Mouse (Mus musculus): ENCODE data around the gene Tmem44.

Tmem44 gene

DNA sequence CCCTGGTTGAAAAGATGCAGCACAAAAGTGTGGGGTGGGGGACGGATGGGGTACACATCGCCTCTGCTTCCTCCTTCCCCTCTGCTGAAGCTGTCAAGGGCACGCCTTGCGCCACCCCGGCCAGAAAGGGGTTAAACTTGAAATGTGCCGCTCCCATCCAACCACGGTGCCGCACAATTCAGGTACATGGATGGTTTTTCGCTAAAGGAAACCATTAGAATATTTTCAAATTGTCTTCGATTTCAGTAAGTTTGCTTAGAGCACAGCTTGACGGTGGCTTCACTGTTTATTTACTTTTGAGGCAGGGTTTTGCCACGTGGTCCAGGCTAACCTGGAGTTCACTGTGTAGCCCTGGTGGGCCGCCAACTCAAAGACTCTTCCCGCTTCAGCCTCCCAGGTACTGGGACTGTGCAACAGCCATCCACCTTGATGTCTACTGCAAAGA lies at the start of gene Tmem44:
Gene Tmem44, minus strand, starts transcription at position 95 of the 445 bp plus-strand sequence.
- no peak for DNase-seq (ENCODE audit: low spot score)

DNA sequence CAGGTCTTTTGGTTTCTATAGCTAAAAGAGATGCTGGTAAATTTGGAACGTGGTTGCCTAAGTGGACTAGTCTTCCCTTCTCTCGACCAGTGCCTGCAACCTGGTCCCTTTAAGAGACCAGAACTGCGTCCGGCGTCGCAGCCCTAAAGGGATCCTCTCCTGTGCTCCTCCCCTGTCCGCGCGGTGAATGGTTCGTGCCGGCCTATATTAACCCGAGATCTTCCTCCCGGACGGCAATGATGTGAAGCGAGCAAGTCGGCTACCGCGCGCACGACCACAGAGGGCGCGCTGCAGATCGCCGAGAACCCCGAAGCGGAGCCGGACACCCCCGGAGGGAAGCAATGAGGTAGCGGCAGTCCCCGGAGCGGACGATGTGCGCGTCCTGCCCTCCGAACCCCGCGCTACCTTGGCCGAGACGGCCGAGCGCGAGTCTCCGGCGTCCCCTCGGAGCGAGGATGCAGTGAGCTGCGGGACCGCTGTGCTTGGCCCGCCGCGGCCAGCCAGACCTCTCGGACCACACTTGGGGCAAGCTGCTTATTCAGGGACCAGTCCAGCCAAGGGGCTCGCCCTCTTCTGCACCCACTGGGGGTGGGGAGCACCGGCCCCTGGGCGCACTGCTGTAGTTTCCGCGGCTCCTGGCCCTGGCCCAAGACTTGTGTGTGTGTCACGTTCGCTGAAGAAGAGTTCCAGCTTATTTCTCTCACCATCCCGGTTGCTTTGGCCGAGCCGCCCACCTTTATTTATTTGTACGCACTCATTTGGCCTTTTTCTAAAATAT lies 49.0 kb upstream of the Tmem44 start, which contains the start of gene Fam43a:
Gene Fam43a, plus strand, starts transcription at position 233 of the 778 bp plus-strand sequence.
- peak; percentile 90 for DNase-seq (ENCODE audit: low spot score)

DNA sequence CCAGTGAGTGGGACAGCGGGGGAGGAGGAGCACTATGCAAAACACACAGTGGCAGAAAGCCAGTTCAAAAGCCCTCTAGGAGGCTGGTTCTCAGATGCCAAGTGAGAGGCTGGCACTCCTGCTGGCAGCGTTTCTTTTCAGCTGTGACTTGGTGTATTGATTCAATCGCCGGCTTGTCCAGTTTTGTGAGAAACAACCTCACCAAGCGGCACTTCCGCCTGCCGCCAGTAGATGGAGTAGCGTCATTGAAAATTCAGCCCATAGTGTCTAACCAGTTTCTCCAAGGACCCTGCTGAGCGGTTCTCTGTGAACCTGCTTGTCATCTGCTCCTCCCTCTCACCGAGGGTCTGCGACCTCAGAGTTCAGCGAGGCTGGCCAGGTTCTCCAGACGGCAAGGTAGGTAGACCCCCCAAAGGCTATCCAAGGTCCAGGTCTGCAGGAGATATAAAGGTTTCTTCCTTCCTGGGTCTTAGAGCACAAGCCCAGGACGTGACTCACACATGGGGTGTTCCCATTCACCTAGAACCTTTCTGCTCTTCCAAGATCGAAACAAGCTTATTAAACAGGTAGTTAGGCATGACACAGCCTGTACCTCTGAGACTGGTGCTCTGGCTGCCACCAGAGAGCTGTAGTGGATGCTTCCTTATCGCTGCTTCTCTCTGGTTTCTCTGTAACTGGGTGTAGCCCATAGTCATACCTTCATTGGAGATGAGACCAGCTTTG lies 46.5 kb upstream of the Tmem44 start:
- DNase-seq (ENCODE audit: low spot score): peak; percentile 89

DNA sequence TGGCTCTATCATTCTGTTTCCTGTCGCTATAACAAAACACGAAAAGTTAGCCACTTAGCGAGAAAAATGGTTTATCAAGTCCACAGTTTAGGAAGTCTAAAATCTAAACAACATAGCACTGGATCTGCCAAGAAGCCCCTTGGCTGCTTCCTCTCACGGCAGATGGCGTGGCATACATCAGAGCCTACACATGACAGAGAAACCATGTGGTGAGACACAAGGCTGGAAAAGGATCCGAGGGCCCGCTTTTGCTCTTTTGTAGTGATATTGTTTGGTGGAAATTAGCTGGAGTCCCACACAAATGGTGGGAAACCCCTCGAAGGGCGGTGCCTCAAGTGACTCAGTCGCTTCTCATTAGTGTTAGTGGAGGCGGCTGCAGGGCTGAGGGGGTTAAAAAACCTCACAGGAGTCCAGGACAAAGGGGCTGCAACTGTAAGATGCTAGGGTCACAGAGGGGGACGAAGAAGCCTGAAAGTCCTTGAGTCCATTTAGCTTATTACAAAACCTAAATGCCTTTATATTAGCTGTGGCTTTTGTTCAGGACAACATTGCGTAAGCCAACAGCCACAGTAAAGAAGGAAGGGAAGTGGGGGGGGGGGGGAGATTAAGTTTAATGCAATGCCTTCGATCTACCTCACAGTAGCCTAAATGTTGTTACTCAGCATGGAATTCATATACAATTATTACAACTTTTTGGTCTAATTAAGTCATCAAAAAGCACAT lies 45.4 kb upstream of the Tmem44 start:
- no peak for DNase-seq (ENCODE audit: low spot score)

DNA sequence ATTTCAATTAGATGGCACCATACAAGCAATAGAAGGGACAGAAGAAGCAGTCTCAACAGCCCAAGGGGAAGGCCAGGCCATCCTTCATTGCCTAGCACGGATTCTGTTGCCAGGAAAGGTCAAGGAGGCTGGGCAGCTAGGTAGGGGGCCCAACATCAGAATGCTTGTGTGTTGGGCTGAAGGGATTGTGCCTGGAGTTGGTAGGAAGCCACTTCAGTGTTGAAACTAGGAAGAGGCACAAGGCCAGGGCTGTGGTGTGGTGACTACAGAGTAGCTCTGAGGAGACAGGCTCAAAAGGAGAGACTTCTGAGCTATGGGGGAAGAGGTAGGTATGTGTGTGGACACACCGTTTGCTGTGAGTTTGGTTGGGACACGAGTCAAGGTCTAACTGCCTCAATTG lies 44.7 kb upstream of the Tmem44 start:
- no peak for DNase-seq (ENCODE audit: low spot score)

DNA sequence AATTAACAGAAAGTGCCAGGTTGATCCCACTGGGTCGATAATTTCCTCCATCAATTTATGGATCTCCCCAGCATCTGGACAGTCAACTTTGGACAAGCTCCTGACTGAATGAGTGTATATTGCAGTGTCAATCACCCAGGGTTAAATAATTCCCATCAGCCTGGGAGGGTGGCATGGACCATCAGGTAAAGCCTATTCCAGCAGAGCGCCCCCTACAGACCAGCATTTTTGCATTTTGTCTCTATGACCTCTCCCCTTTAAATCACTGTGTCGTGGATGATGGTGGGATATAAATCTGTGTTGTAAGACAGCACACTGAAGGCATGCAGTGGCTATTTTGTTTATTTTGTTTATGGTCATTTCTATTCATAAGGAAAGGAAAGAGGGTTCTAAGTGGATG lies 41.3 kb upstream of the Tmem44 start:
- no peak for DNase-seq (ENCODE audit: low spot score)

DNA sequence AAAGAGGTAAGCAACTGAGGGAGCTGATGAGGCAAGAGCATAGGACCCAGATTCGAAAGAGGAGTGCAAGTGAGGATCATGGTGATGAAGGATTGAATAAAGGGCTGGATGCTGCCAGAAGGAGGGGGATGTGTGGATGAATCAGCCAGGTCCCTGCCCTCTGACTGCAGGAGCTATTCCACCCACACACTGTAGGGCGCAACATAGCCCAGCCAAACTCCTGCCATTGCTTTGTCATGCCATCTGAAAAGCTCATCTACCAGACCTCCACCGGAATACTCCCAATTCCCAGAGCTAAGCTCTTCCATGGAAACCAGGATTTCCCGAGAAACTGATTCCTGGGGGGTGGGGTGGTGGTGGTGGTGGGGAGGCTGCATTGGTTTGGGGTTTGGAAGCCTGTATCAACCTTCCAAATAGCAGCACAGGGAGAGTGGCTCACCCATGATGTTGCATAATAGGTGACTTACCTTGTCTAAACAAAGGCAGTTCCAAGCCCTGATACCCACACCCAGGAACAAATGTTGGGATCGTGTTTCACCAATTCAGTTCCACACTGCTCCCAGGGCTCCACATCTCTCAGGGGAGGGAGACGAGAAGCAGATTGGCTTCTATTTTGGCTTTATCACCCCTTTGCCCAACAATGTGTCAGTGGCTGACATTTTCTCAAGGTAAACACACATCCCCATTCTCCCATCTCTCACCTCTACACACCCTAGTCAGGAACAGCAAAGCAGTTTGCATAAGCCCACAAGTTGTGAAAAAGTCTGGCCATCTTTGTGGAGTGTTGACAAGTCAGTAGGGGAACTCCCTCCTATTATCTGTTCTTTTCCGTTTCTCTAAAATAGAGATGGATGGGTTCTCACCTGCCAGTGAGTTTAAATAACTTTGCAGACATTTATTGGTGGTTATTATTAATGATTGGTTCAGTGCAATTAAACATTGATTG lies 39.9 kb upstream of the Tmem44 start:
- DNase-seq (ENCODE audit: low spot score): peak; percentile 67

DNA sequence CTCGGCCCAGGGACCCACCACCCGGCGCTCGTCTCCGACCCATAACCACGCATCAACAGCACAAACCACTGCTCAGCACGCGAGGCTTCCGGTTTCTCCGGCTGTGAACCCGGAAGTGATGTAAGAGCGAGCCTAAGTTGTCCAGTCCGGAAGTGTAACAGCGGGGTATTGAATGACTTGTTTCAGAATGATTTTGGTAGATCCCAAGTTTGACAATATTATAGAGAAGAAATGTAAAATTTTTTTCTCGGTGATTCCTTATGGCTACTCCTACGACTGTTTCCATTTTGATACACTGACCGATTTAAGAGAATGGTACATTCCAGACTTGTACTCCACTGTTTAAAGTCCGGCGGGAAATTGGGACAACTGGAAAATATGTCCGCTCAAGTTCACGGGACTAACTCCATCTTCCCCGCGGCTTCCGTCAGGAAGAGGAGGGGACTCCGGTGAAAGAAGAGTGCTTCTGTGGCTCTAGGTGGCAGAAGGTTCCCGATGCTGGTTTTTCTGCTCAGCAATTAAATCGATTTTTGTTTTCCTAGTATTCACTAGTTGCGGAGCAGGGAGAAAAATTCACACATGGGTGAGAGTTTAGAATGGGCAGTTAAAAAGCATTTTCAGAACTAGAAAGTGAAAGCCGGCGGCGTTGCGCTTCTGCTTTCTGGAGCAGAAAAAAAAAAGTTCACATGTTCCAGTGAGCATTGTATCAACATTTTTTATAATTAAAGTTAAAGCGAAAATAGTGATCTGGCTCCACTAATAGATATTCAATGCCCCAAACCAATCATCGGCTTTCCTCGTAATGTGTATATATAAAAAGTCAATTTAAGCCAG lies 37.1 kb upstream of the Tmem44 start, which contains the start of gene Lsg1:
Gene Lsg1, minus strand, starts transcription at position 99 of the 834 bp plus-strand sequence.
- peak; percentile 93 for DNase-seq (ENCODE audit: low spot score)

DNA sequence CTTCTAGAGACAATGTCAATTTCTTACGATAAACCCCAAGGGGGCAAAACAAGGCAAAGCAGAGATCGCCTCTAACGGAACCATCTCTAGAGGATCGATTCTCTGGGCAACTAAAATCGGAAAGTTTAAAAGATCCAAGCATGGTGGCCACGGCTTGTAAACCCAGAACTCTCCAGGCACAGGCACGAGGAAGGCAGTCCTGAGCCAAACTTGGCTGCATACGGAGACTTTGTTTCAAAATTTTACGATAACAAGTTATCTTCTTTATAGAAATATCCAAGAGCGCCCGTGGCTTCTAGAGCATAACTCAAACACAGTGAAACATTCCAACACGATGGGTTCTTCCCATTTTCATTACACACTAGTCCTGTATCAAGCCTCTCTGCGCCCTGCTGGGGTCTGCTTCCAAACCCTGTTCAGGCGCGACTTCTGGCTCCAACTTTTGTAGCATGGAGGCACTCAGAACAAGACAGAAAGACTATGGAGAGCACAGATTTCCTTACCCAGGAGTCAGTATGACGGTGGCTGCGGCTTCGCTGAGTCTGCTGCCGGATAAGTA lies 36.4 kb upstream of the Tmem44 start:
- no peak for DNase-seq (ENCODE audit: low spot score)

DNA sequence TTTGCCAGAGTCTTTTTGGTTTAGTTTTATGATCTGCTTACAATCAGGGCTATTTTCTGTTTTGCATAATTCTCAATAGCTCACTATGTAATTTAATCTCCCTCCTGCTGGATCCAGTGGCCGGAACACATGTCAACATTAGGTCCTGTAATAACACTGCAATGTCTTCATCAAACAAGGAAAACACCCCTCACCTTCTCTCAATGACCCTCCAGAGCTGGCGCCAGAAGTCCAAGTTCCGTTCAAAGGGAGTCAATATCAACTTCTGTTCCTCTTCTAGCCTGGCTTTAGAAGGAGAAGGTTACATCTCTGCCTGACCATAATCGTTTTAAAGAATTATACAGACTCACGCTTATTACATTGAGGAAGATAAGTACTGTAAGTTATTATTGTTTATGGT lies 30.1 kb upstream of the Tmem44 start:
- no peak for DNase-seq (ENCODE audit: low spot score)

DNA sequence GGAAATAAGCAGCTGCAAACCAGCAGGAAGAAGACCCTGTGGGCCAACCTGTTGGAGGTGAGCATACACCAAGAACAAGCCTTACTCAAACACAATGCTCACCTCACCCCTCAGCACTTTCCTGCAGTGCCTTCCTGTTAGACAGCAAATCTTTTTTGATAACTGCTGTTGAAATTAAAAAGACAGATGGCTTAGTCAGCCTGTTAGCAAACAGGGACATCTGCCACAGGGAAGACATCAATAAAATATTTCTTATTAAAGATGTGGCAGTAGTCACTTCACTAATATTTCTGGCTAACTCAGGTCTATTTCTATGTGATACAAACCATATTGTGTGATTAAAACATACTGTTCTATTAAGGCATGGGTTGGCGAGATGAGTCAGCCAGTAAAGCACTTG lies 25.8 kb upstream of the Tmem44 start:
- no peak for DNase-seq (ENCODE audit: low spot score)

DNA sequence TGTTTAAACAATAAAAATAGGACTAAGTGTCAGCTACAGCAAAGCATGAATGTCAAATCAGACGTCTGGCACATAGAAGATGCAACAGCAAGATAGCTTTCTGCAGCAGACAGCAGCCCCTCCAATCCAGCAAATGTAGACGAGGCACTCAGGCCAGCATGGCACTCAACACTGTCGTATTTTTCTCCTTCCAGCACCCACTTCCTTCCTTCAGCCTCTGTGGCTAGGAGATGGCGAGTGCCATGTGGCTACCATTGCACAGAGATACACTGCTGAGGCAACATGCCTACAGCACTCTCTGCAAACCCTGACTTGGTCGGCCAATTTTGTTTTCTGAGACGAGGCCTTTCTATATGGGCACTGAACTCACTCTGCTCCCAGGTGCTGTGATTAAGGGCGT lies 25.2 kb upstream of the Tmem44 start:
- DNase-seq (ENCODE audit: low spot score): no peak

DNA sequence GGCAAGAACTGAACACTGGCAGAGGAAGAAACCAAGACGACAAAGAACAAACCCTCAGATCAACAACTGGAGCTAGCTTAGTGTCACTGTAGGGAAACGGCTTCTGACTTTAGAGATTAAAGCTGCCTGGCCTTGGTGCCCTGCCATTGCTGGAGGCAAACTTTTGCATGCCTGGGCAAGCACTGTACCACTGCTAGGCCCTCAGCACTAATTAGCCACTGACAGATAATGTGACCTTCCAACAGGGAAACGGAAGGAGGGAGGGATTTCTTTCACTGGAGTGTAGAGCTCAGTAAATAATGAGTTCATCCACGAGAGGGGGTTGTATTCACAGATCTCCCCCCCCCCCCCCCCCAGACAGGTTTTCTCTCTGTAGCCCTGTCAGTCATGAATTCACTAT lies 21.6 kb upstream of the Tmem44 start:
- DNase-seq (ENCODE audit: low spot score): no peak

DNA sequence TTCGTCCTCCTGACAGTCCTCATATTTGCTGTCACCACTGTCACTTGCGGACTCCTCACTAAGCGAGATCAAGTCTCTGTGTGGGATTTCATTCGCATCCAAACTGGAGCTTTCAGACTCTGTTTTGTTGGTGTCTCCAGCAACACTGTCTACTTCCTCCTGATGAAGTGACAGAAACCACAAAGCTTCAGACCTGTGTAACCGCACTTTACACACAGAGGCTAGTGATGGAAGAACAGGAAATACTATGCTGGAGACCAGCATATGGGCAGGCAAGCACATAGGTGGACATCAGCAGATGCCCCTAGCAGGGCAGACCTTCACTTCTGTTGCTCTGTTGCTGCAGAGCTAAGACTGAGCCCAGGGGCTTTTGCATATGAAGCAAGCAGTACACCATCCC lies 20.7 kb upstream of the Tmem44 start:
- no peak for DNase-seq (ENCODE audit: low spot score)

DNA sequence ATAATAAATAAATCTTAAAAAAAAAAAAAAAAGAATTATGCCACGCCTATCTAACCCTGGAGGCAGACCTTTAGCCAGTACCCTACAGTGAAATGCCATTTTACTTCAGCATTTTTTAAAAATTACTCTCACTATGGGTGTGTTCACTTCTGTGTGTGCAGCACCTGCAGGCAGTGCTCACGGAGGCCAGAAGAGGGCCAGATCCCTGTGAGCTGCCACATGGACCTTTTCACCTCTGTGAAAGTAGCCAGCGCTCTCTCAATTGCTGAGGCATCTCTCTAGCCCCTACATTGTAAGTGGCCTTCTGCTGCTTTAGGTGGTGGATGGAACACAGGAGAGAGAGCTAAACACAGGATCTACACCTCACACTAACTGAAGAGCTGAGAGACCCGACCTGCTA lies 19.5 kb upstream of the Tmem44 start:
- no peak for DNase-seq (ENCODE audit: low spot score)

DNA sequence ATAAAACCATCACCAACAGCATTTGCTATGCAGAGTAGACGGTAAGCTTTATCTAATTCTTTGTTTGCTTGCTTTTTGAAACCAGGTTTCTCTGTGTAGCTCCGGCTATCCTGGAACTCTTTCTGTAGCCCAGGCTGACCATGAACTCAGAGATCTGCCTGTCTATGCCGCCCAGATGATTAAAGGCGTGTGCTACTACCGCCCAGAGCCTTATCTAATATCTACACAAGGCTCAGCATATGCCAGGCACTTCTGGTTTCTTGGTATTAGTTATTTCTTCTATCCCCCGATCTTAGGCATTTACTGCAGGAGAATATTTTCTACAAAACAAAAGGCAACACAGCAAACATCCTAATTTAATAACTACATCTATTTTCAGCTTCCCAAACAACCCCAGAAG lies 15.0 kb upstream of the Tmem44 start:
- DNase-seq (ENCODE audit: low spot score): no peak

DNA sequence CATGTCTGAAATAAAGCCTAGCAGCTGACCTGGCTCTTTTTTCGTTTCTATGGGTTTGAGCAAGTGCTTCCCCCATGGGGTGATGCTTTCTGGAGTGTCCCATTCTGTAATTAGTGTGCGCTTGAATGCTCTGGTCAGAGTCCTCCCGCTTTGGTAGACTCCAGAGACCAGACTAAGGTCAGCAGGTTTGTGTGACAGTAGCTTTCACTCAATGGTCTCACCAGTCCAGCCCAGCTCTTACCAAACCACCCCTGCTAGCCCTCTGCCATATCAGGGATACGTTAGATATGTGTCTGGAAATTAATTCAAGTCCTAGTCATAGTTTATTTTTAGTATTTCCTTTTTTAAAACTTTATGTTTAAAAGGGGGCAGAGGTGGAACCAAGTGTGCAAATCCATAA lies 10.0 kb upstream of the Tmem44 start:
- DNase-seq (ENCODE audit: low spot score): no peak

DNA sequence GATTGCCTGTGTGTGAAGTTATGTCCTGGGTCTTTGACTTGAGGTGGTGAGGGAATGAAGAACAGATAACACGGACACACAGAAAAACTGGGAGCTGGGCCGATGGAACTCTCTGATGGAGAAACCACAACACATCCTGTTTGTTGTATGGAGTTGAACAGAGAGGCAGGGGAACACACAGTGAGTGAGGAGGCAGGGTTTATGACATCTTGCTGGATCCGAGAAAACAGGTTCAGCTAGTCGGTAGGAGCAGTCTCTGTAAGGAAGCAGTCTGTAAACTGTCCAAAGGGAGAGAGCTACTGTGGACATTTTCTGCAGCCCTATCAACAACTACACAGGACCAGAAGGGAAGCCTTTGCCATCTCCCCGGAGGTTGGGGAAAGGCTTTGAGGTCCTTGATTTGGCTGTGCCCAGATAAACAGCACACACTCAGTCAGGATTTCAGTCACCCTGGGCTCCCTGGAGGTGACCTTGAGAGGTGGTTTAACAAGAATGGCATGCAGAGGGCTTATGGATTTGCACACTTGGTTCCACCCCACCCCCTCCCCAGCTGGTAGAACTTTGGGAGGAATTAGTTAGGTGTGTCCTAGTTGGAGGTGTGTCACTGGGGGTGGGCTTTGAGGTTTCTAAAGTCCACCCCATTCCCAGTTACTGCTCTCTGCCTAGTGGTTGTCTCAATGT lies 8.8 kb upstream of the Tmem44 start:
- no peak for DNase-seq (ENCODE audit: low spot score)

DNA sequence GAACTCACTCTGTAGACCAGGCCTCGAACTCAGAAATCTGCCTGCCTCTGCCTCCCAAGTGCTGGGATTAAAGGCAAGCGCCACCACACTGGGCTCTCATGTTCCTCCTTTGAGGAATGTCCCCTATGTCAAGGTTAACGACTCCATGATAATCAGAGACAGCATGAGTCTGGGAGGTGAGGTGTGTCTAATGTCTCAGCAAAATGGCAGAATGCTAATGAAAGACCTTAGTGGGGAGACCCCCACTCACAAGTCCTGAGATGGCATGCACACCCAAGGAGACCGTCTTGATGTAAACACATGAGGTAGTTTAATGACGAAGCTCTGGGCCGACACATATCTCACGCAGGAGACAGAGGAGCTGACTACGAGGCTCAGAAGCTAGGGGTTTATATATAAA lies 3.5 kb upstream of the Tmem44 start:
- no peak for DNase-seq (ENCODE audit: low spot score)

Measured in MN1 (cell line).